Mouse (Mus musculus): ENCODE measurements around the gene Cpt1c. TPM values are rescaled to one million over a fixed set of nuclear protein-coding genes. Genes with fewer than 3 reads are reported as not detected.
A peak's percentile ranks its signal among the peaks of the same experiment; 100 is the strongest.

Gene Cpt1c
- polyA plus RNA-seq, 1 experiment from 2014 or later: 17.5 TPM

GRCm38 (mm10) chr7:44942904-44943303, 31.7 kb downstream of the Cpt1c start, which contains the start of gene Tsks:
Tsks (plus strand) TSS chr7:44943204.
- Histone ChIP-seq H3K27ac (replicated peaks; ENCODE audit: low read depth, low read length) (no peak within 1 kb of the TSS), H3K4me2 (ENCODE audit: low read depth, severe bottlenecking) (no peak within 1 kb of the TSS), H3K27me3 (ENCODE audit: control insufficient read depth, insufficient read depth, low read length) (no peaks in the 10 kb centered on the region), H3K4me3 (ENCODE audit: low read depth, low read length) (no peak within 1 kb of the TSS), H3K4me1 (ENCODE audit: control insufficient read depth, insufficient read depth, low read length) (no peaks in the 10 kb centered on the region), H3K36me3 (ENCODE audit: control insufficient read depth, insufficient read depth, low read length) (no peaks in the 10 kb centered on the region), H3K9me3 (ENCODE audit: control insufficient read depth, low read length) (no peaks in the 10 kb centered on the region), H3K9ac (ENCODE audit: low read length) (no peak within 1 kb of the TSS)
- DNase-seq (ENCODE audit: low spot score) (no peak), ATAC-seq (ENCODE audit: insufficient number of reproducible peaks, low FRiP score, low TSS enrichment, low read depth) (no peak)
- 80% methylated on average over 7 of the region's 7 CpGs for WGBS

DNA sequence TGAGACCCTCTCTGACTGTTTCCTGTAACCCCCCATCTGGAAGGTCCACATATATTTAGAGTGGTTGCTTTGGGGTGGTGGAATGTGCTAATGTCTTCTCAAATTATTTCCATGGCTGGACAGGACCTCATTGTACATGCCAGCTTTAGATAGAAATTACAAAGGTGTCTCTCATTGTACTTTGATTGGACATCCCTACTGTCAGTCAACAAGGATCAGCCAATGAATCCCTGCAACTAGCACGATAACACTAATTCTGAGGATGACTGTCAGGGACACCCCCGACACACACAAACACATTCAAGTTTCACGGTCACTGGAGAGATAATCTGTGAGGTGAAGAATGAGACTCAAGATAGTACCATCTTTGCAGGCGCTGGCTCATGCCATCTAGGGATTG, 36.0 kb downstream of the Cpt1c start:
- no peak overlapping the region for H3K4me2 ChIP-seq (ENCODE audit: low read depth, severe bottlenecking)
- WGBS: 94% methylated on average over 4 of the region's 4 CpGs
- no peak for DNase-seq (ENCODE audit: low spot score)
- H3K4me1 ChIP-seq (ENCODE audit: control insufficient read depth, insufficient read depth, low read length): no peaks in the 10 kb centered on the region
- H3K36me3 ChIP-seq (ENCODE audit: control insufficient read depth, insufficient read depth, low read length): no peaks in the 10 kb centered on the region
- no peaks in the 10 kb centered on the region for H3K9me3 ChIP-seq (ENCODE audit: control insufficient read depth, low read length)
- ATAC-seq (ENCODE audit: insufficient number of reproducible peaks, low FRiP score, low TSS enrichment, low read depth): no peak
- no peak overlapping the region for H3K27ac ChIP-seq (replicated peaks; ENCODE audit: low read depth, low read length)
- no peak overlapping the region for H3K4me3 ChIP-seq (ENCODE audit: low read depth, low read length)
- H3K9ac ChIP-seq (ENCODE audit: low read length): no peak overlapping the region
- no peaks in the 10 kb centered on the region for H3K27me3 ChIP-seq (ENCODE audit: control insufficient read depth, insufficient read depth, low read length)

DNA sequence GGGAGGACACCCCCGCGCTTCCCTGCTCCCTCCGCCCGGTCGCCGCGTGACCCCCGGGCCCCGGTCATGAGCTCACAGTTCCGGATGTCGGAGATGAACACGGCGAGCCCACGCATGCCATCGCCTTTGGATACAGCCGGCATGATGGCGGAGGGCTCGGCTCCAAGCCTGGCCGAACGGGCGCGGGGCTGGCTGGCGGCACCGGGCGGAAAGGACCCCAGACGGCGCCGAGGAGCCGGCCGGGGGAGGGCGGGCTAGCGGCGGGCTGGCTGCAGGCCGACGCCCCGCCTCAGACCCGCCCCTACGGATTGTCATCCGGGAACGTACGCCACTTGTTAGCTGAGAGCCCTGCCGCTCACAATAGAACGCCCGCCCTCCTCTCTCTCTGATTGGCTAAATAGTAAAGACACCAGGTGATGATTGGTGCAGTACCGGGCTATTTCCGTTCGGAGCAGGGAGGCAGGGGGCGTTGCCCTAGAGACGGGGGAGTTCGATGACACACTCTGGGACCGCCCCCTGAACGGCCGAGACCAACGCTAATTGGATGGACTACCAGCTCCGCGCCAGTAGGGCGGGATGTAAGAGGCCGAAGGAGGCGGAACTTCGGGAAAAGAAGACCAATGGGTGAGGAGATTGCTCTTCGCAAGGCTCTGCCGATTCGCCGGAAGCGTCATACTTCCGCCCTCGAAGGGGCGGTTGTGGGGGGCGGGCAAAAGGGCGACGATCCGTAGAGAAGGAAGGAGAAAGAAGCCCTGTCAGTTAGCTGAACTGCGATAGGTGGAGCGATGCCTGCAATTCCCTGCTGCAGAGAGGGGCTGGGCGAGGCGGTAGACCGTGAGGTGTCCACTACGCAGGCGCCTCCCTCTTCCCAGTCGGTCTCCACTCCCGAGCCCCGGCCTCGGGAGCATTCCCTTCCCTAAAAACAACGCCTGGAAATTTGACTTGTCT, 45.2 kb downstream of the Cpt1c start, which contains the start of gene Ap2a1:
Ap2a1 (minus strand) TSS at position 293 of the 948 bp plus-strand sequence.
- Histone ChIP-seq H3K4me1 (ENCODE audit: control insufficient read depth, insufficient read depth, low read length) (peaks cover 11% of the 10 kb centered on the region; the same call in 1 of the 2 replicates), H3K4me2 (ENCODE audit: low read depth, severe bottlenecking) (peak within 1 kb of the TSS; percentile 63), H3K27me3 (ENCODE audit: control insufficient read depth, insufficient read depth, low read length) (no peaks in the 10 kb centered on the region), H3K9me3 (ENCODE audit: control insufficient read depth, low read length) (no peaks in the 10 kb centered on the region), H3K9ac (ENCODE audit: low read length) (peak within 1 kb of the TSS; percentile 88), H3K27ac (replicated peaks; ENCODE audit: low read depth, low read length) (peak within 1 kb of the TSS; percentile 45), H3K36me3 (ENCODE audit: control insufficient read depth, insufficient read depth, low read length) (peaks cover 2% of the 10 kb centered on the region; the same call in 1 of the 2 replicates), H3K4me3 (ENCODE audit: low read depth, low read length) (peak within 1 kb of the TSS; percentile 97)
- peak; percentile 99 for DNase-seq (ENCODE audit: low spot score)
- under 1% methylated on average over 84 of the region's 84 CpGs for WGBS
- peak; percentile 100 for ATAC-seq (ENCODE audit: insufficient number of reproducible peaks, low FRiP score, low TSS enrichment, low read depth)

GRCm38 (mm10) chr7:44928570-44928969, 46.1 kb downstream of the Cpt1c start:
- WGBS: 8% methylated on average over 1 of the region's 1 CpGs
- DNase-seq (ENCODE audit: low spot score): no peak
- Histone ChIP-seq H3K4me1 (ENCODE audit: control insufficient read depth, insufficient read depth, low read length) (peaks cover 11% of the 10 kb centered on the region; the same call in 1 of the 2 replicates), H3K4me2 (ENCODE audit: low read depth, severe bottlenecking) (peak overlapping the region; percentile 57), H3K9me3 (ENCODE audit: control insufficient read depth, low read length) (no peaks in the 10 kb centered on the region), H3K4me3 (ENCODE audit: low read depth, low read length) (peak overlapping the region; percentile 97), H3K9ac (ENCODE audit: low read length) (peak overlapping the region; percentile 88), H3K36me3 (ENCODE audit: control insufficient read depth, insufficient read depth, low read length) (peaks cover 2% of the 10 kb centered on the region; the same call in 1 of the 2 replicates), H3K27ac (replicated peaks; ENCODE audit: low read depth, low read length) (no peak overlapping the region; the same call in 1 of the 2 replicates), H3K27me3 (ENCODE audit: control insufficient read depth, insufficient read depth, low read length) (no peaks in the 10 kb centered on the region)
- ATAC-seq (ENCODE audit: insufficient number of reproducible peaks, low FRiP score, low TSS enrichment, low read depth): no peak

GRCm38 (mm10) chr7:44925468-44925867, 49.2 kb downstream of the Cpt1c start:
- Histone ChIP-seq H3K36me3 (ENCODE audit: control insufficient read depth, insufficient read depth, low read length) (peaks cover 2% of the 10 kb centered on the region; the same call in 1 of the 2 replicates), H3K9ac (ENCODE audit: low read length) (no peak overlapping the region), H3K27ac (replicated peaks; ENCODE audit: low read depth, low read length) (no peak overlapping the region), H3K4me1 (ENCODE audit: control insufficient read depth, insufficient read depth, low read length) (peaks cover 10% of the 10 kb centered on the region; the same call in 1 of the 2 replicates), H3K4me3 (ENCODE audit: low read depth, low read length) (no peak overlapping the region), H3K27me3 (ENCODE audit: control insufficient read depth, insufficient read depth, low read length) (no peaks in the 10 kb centered on the region), H3K9me3 (ENCODE audit: control insufficient read depth, low read length) (no peaks in the 10 kb centered on the region), H3K4me2 (ENCODE audit: low read depth, severe bottlenecking) (no peak overlapping the region)
- DNase-seq (ENCODE audit: low spot score) (peak; percentile 42), ATAC-seq (ENCODE audit: insufficient number of reproducible peaks, low FRiP score, low TSS enrichment, low read depth) (no peak)
- 77% methylated on average over 3 of the region's 3 CpGs for WGBS

DNA sequence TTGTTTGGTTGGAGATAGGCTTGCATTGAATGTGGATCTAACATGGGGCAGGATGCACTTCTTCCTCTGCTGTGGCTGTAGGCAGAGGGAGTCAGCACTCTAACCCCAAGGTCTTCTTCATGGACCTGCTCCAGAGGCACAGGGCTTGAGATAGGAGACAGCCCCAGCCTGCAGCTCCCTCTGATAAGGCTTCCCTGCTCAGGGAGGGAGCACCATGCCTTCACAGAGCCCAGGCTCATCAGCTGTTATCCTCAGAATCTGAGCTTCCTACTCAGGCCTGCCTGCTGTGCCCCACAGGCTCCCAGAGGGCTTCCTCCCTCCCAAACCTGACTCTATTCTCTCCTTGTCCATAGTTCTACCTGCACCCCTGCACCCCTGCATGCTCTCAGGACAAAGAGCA, 52.1 kb downstream of the Cpt1c start:
- Histone ChIP-seq H3K9ac (ENCODE audit: low read length) (no peak overlapping the region), H3K4me2 (ENCODE audit: low read depth, severe bottlenecking) (no peak overlapping the region), H3K4me1 (ENCODE audit: control insufficient read depth, insufficient read depth, low read length) (no peaks in the 10 kb centered on the region), H3K36me3 (ENCODE audit: control insufficient read depth, insufficient read depth, low read length) (peaks cover 2% of the 10 kb centered on the region; the same call in 1 of the 2 replicates), H3K27ac (replicated peaks; ENCODE audit: low read depth, low read length) (no peak overlapping the region), H3K4me3 (ENCODE audit: low read depth, low read length) (no peak overlapping the region), H3K9me3 (ENCODE audit: control insufficient read depth, low read length) (no peaks in the 10 kb centered on the region), H3K27me3 (ENCODE audit: control insufficient read depth, insufficient read depth, low read length) (no peaks in the 10 kb centered on the region)
- no peak for ATAC-seq (ENCODE audit: insufficient number of reproducible peaks, low FRiP score, low TSS enrichment, low read depth)
- no peak for DNase-seq (ENCODE audit: low spot score)

DNA sequence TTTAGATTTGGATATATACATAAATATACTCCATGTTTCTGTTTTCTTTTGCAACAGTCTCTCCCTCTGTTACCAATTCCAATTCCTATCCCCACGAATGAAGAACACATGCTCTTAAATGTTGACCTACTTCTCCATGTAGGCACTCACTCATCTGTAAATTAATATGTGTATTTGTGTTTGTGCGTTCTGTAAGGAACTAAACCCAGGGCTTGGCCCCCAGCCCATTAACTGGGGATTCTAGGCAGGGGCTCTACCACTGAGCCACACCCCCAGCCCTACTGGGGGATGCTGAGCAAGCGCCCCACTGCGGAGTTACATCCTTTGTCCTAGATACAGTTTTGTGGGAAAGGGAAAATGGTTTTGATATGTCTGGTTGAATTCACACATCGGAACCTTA, 55.5 kb downstream of the Cpt1c start:
- ATAC-seq (ENCODE audit: insufficient number of reproducible peaks, low FRiP score, low TSS enrichment, low read depth) (no peak), DNase-seq (ENCODE audit: low spot score) (no peak)
- 90% methylated on average over 5 of the region's 5 CpGs for WGBS

DNA sequence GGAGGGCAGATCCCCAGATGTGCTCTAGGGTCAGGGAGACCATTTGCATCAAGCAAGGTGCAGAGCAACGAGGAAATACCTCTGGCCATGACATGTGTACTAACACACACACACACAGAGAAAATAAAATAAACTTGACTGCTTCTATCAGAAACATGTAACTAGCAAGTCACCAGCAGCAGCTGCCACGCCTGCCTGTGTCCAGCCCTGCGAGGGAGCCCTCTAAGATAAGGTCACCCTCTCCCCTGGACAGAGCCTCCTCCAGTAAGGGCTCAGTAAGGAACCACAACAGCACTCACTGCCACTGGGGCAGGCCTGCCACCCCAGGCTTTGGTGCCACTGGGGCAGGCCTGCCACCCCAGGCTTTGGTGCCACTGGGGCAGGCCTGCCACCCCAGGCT, 56.4 kb downstream of the Cpt1c start:
- Histone ChIP-seq H3K4me2 (ENCODE audit: low read depth, severe bottlenecking) (no peak overlapping the region), H3K27ac (replicated peaks; ENCODE audit: low read depth, low read length) (no peak overlapping the region), H3K9me3 (ENCODE audit: control insufficient read depth, low read length) (no peaks in the 10 kb centered on the region), H3K4me3 (ENCODE audit: low read depth, low read length) (no peak overlapping the region), H3K36me3 (ENCODE audit: control insufficient read depth, insufficient read depth, low read length) (peaks cover 10% of the 10 kb centered on the region; the same call in 1 of the 2 replicates), H3K27me3 (ENCODE audit: control insufficient read depth, insufficient read depth, low read length) (no peaks in the 10 kb centered on the region), H3K4me1 (ENCODE audit: control insufficient read depth, insufficient read depth, low read length) (no peaks in the 10 kb centered on the region), H3K9ac (ENCODE audit: low read length) (no peak overlapping the region)
- no peak for ATAC-seq (ENCODE audit: insufficient number of reproducible peaks, low FRiP score, low TSS enrichment, low read depth)
- WGBS: 83% methylated on average over 3 of the region's 3 CpGs
- DNase-seq (ENCODE audit: low spot score): no peak

More for the DNA sequence above, 55.5 kb downstream of the Cpt1c start:
- H3K4me3 ChIP-seq (ENCODE audit: low read depth, low read length): no peak overlapping the region
- no peaks in the 10 kb centered on the region for H3K4me1 ChIP-seq (ENCODE audit: control insufficient read depth, insufficient read depth, low read length)
- H3K4me2 ChIP-seq (ENCODE audit: low read depth, severe bottlenecking): no peak overlapping the region
- H3K36me3 ChIP-seq (ENCODE audit: control insufficient read depth, insufficient read depth, low read length): peaks cover 10% of the 10 kb centered on the region; the same call in 1 of the 2 replicates
- H3K27me3 ChIP-seq (ENCODE audit: control insufficient read depth, insufficient read depth, low read length): no peaks in the 10 kb centered on the region
- no peaks in the 10 kb centered on the region for H3K9me3 ChIP-seq (ENCODE audit: control insufficient read depth, low read length)
- H3K9ac ChIP-seq (ENCODE audit: low read length): no peak overlapping the region
- no peak overlapping the region for H3K27ac ChIP-seq (replicated peaks; ENCODE audit: low read depth, low read length)
